Mouse (Mus musculus) myocyte (in vitro differentiated cells): ENCODE data around the gene Abhd6. TPM values are rescaled to one million over a fixed set of nuclear protein-coding genes. Genes with fewer than 3 reads are reported as not detected.

Experiments used
- H3K27me3 ChIP-seq: one replicate; pipeline ENCODE4 v1.6.1; 2011; ENCODE audit not compliant: control insufficient read depth, insufficient read depth, insufficient read length
- H3K36me3 ChIP-seq: one replicate; pipeline ENCODE4 v1.6.1; 2011; ENCODE audit not compliant: control insufficient read depth, insufficient read depth
- H3K4me2 ChIP-seq: one replicate; pipeline ENCODE4 v1.6.1; 2011; ENCODE audit warnings: low read depth, control low read depth
- H3K4me3 ChIP-seq: one replicate; pipeline ENCODE4 v1.5.1; 2011; ENCODE audit warnings: mild to moderate bottlenecking, control low read depth, moderate library complexity
- H3K79me2 ChIP-seq: one replicate; pipeline ENCODE4 v1.6.1; 2011; ENCODE audit not compliant: control insufficient read depth, insufficient read depth
- H3ac ChIP-seq: one replicate; pipeline ENCODE4 v1.6.1; 2011; ENCODE audit not compliant: control insufficient read depth, insufficient read length
- CEBPB ChIP-seq: IDR thresholded peaks from 2 replicates; pipeline ENCODE4 v1.6.1; 2011; ENCODE audit warnings: mild to moderate bottlenecking, moderate library complexity; ENCODE audit not compliant: poor library complexity, insufficient read depth, severe bottlenecking
- E2F4 ChIP-seq: IDR thresholded peaks from one replicate; pipeline ENCODE4 v1.6.1; 2011; ENCODE audit warnings: mild to moderate bottlenecking, control low read depth, moderate library complexity; ENCODE audit not compliant: insufficient read depth
- MAX ChIP-seq: IDR thresholded peaks from one replicate; pipeline ENCODE4 v1.6.1; 2011; ENCODE audit warnings: low read depth, mild to moderate bottlenecking, control low read depth
- MYOD1 ChIP-seq, 3 experiments: IDR thresholded peaks; one replicate each; pipeline ENCODE4 v1.6.1; 2011; ENCODE audit warnings: control low read depth in 2 of 3, low read depth in 2 of 3, mild to moderate bottlenecking in 2 of 3, moderate library complexity in 1 of 3; ENCODE audit not compliant: insufficient read length in 2 of 3, control insufficient read depth in 1 of 3
- MYOG ChIP-seq, 3 experiments: IDR thresholded peaks; one replicate each; pipeline ENCODE4 v1.6.1; 2011; ENCODE audit warnings: control low read depth in 2 of 3, low read depth in 2 of 3, mild to moderate bottlenecking in 2 of 3; ENCODE audit not compliant: insufficient read length in 2 of 3, control insufficient read depth in 1 of 3, insufficient read depth in 1 of 3
- POLR2A ChIP-seq: IDR thresholded peaks from one replicate; pipeline ENCODE4 v1.6.1; 2011; ENCODE audit warnings: low read depth, mild to moderate bottlenecking, control low read depth, moderate library complexity; ENCODE audit not compliant: insufficient read length
- POLR2AphosphoS2 ChIP-seq: IDR thresholded peaks from one replicate; pipeline ENCODE4 v1.6.1; 2011; ENCODE audit warnings: low read depth, control low read depth; ENCODE audit not compliant: insufficient read length
- REST ChIP-seq: IDR thresholded peaks from one replicate; pipeline ENCODE4 v1.6.1; 2011; ENCODE audit warnings: mild to moderate bottlenecking, control low read depth, moderate library complexity; ENCODE audit not compliant: insufficient read depth, insufficient read length
- SRF ChIP-seq: IDR thresholded peaks from one replicate; pipeline ENCODE4 v1.6.1; 2011; ENCODE audit warnings: low read depth; ENCODE audit not compliant: control insufficient read depth, insufficient read length
- TCF12 ChIP-seq: IDR thresholded peaks from one replicate; pipeline ENCODE4 v1.6.1; 2011; ENCODE audit warnings: mild to moderate bottlenecking, control low read depth; ENCODE audit not compliant: poor library complexity, insufficient read depth, severe bottlenecking
- TCF3 ChIP-seq: IDR thresholded peaks from one replicate; pipeline ENCODE4 v1.6.1; 2011; ENCODE audit warnings: low read depth, control low read depth; ENCODE audit not compliant: insufficient read length
- USF1 ChIP-seq: IDR thresholded peaks from one replicate; pipeline ENCODE4 v1.6.1; 2011; ENCODE audit warnings: low read depth, mild to moderate bottlenecking, control low read depth, moderate library complexity
- polyA plus RNA-seq: library from polyadenylated mRNA; unstranded; fragments of >200 nt; fragmentation: generic; extraction: Trizol; gene quantifications from one replicate; pipeline ENCODE4 v1.2.1, GENCODE M21; 2012; ENCODE audit warnings: missing spikeins

Gene Abhd6
- polyA plus RNA-seq, 1 experiment = 10.5 TPM

GRCm38 (mm10) chr14:7994271-7994767 lies 8.4 kb upstream of the Abhd6 start, which contains the start of gene Dnase1l3:
TSS of gene Dnase1l3 (minus strand) at chr14:7994573.
- TF ChIP-seq REST (no peak), TCF3 (peak; percentile 40), E2F4 (no peak), POLR2A (no peak), MYOG (IDR thresholded peaks at IDR 0.05; ENCODE audit: control insufficient read depth in 1 of 3, insufficient read depth in 1 of 3, insufficient read length in 2 of 3, low read depth in 2 of 3) (peak in 2 of 3 experiments; percentile 65 to 92), POLR2AphosphoS2 (no peak), USF1 (no peak), MYOD1 (IDR thresholded peaks at IDR 0.05; ENCODE audit: control insufficient read depth in 1 of 3, insufficient read length in 2 of 3, low read depth in 2 of 3) (peak in 2 of 3 experiments; percentile 53 to 84), MAX (no peak), TCF12 (no peak), SRF (no peak), CEBPB (no peak)
- no peak within 1 kb of the TSS for H3ac ChIP-seq
- no peak within 1 kb of the TSS for H3K4me2 ChIP-seq
- no peaks in the 10 kb centered on the region for H3K27me3 ChIP-seq
- H3K4me3 ChIP-seq = no peak within 1 kb of the TSS
- no peaks in the 10 kb centered on the region for H3K36me3 ChIP-seq
- H3K79me2 ChIP-seq = no peaks in the 10 kb centered on the region

GRCm38 (mm10) chr14:7997255-7997696 lies 5.4 kb upstream of the Abhd6 start:
- Histone ChIP-seq H3K79me2 (no peaks in the 10 kb centered on the region), H3K27me3 (no peaks in the 10 kb centered on the region), H3K4me2 (peak overlapping the region; percentile 21), H3K4me3 (no peak overlapping the region), H3K36me3 (no peaks in the 10 kb centered on the region), H3ac (no peak overlapping the region)
- TF ChIP-seq TCF12 (no peak), REST (no peak), USF1 (no peak), POLR2A (no peak), E2F4 (no peak), SRF (no peak)

DNA sequence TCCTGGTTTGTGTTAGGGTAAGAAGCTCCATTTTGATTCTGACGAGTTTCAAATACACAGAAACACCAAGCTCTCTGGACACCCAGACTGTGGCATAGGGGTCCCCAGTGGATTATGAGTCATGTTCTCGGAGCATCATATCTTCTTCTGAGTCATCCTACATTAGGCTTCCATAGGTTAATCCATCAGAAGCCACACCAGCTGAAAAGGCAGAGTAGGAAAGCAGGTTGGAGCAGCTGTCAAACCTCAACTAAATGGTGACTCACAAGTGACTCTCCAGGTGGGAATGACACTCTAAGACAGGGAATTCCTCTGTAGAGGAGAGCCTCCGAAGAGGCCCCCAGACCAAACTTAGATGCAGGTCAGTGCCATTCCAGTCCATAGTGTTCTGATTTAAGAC lies 3.7 kb upstream of the Abhd6 start:
- Histone ChIP-seq H3K27me3 (no peaks in the 10 kb centered on the region), H3ac (no peak overlapping the region), H3K4me2 (peak overlapping the region; percentile 43), H3K4me3 (no peak overlapping the region), H3K36me3 (no peaks in the 10 kb centered on the region), H3K79me2 (no peaks in the 10 kb centered on the region)
- TF ChIP-seq MAX (no peak), MYOD1 (IDR thresholded peaks at IDR 0.05; ENCODE audit: control insufficient read depth in 1 of 3, insufficient read length in 2 of 3, low read depth in 2 of 3) (peak in 2 of 3 experiments; percentile 35 to 74), USF1 (no peak), SRF (no peak), POLR2A (no peak), TCF12 (no peak), MYOG (IDR thresholded peaks at IDR 0.05; ENCODE audit: control insufficient read depth in 1 of 3, insufficient read depth in 1 of 3, insufficient read length in 2 of 3, low read depth in 2 of 3) (no peak)

DNA sequence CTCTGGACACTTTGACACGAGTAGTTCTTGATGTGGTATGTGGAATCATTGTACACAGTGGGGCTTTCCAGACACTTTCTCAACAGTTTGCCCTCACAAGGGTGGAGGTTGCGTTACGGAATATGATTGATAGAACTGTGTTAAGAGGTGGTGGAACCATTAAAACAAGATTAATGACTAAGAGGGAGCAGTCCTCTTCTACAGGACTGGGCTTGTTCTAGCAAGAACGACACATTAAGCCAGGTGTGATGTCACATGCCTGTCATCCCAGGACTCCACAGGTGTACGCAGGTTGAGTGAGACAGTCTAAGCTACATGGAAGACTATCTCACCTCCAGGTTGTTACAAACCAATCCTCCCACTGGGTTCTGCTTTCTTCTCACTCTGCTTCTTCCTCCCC lies 3.3 kb upstream of the Abhd6 start:
- no peak for TF ChIP-seq POLR2AphosphoS2
- no peak for TF ChIP-seq MYOG (IDR thresholded peaks at IDR 0.05; ENCODE audit: control insufficient read depth in 1 of 3, insufficient read depth in 1 of 3, insufficient read length in 2 of 3, low read depth in 2 of 3)
- no peak for TF ChIP-seq MYOD1 (IDR thresholded peaks at IDR 0.05; ENCODE audit: control insufficient read depth in 1 of 3, insufficient read length in 2 of 3, low read depth in 2 of 3)
- no peak for TF ChIP-seq TCF3
- no peak for TF ChIP-seq CEBPB
- TF ChIP-seq E2F4 = no peak
- no peak for TF ChIP-seq USF1
- TF ChIP-seq TCF12 = no peak
- no peak for TF ChIP-seq SRF
- TF ChIP-seq MAX = no peak
- TF ChIP-seq POLR2A = no peak
- Histone ChIP-seq H3K36me3 (no peaks in the 10 kb centered on the region), H3K27me3 (no peaks in the 10 kb centered on the region), H3K4me3 (no peak overlapping the region), H3K4me2 (no peak overlapping the region), H3K79me2 (no peaks in the 10 kb centered on the region), H3ac (no peak overlapping the region)

- Histone ChIP-seq H3K27me3 (no peaks in the 10 kb centered on the region), H3K79me2 (no peaks in the 10 kb centered on the region), H3ac (no peak overlapping the region), H3K36me3 (no peaks in the 10 kb centered on the region), H3K4me3 (no peak overlapping the region), H3K4me2 (no peak overlapping the region)
- no peak for TF ChIP-seq POLR2A
- no peak for TF ChIP-seq E2F4
- no peak for TF ChIP-seq TCF12
- TF ChIP-seq POLR2AphosphoS2 = no peak
- TF ChIP-seq CEBPB = no peak
- TF ChIP-seq MAX = no peak
- TF ChIP-seq SRF = no peak
- TF ChIP-seq MYOG (IDR thresholded peaks at IDR 0.05; ENCODE audit: control insufficient read depth in 1 of 3, insufficient read depth in 1 of 3, insufficient read length in 2 of 3, low read depth in 2 of 3) = no peak
These were observed 2.5 kb upstream of the Abhd6 start for GRCm38 (mm10) chr14:8000247-8000646.
